Mouse (Mus musculus): ENCODE measurements around the gene Megf11. TPM values are rescaled to one million over a fixed set of nuclear protein-coding genes. Genes with fewer than 3 reads are reported as not detected.

Gene Megf11
- polyA plus RNA-seq, 2 experiments, result 0.80 to 1.0 TPM

DNA sequence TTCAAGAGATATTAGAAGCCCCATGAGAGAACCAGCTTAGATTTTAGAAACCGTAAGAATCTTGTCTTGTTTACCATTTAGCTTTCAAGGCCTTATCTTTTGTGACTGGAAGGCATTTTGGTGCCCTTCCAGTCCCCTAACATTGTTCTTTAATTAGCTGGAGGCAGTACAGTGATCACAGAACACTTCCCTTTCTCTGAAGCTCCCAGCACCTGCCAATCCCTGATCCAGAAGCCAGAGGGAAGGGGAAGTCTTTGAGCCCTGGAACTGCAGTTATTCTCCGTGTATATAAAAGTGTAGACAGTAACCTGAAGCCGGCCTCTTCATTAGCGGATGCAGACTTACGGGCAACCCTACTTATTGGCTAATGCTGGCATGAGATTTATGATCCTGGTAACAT, 35.9 kb upstream of the Megf11 start:
- Histone ChIP-seq H3K4me3 (replicated peaks; ENCODE audit: low read length) (no peak overlapping the region), H3K27ac (replicated peaks; ENCODE audit: low read depth, low read length) (no peak overlapping the region), H3K9ac (ENCODE audit: low read depth, low read length, severe bottlenecking) (no peak overlapping the region), H3K4me2 (replicated peaks; ENCODE audit: low read depth, low read length, severe bottlenecking) (no peak overlapping the region), H3K27me3 (ENCODE audit: control insufficient read depth, insufficient read depth, low read length) (no peaks in the 10 kb centered on the region), H3K36me3 (ENCODE audit: control insufficient read depth, insufficient read depth, low read length) (no peaks in the 10 kb centered on the region), H3K9me3 (ENCODE audit: control insufficient read depth, low read length) (no peaks in the 10 kb centered on the region), H3K4me1 (ENCODE audit: control insufficient read depth, insufficient read depth, low read length) (no peaks in the 10 kb centered on the region)
- ATAC-seq (ENCODE audit: low FRiP score, low read depth), result no peak
- 19% methylated on average over 5 of the region's 5 CpGs for WGBS
- DNase-seq (ENCODE audit: low spot score), result no peak
- no peak for TF ChIP-seq POLR2A (IDR thresholded peaks at IDR 0.05; ENCODE audit: borderline replicate concordance, extremely low read depth, insufficient read depth, insufficient read length)

DNA sequence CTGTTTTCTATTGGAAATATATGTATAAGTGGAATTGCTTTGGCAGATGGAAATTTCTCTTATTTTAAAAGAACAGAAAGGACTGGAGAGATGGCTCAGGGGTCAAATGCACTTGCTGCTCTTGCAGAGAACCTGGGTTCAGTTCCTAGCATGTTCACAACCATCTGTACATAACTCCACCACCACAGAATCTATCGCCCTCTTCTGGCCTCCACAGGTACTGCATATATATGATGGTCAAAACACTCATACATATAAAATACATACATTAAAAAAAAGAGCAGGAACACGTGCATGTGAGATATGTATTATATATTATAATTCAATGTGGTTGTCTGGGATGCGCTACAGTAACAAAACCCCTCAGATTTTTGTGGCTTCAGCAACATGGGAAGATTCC, 34.2 kb upstream of the Megf11 start:
- no peaks in the 10 kb centered on the region for H3K36me3 ChIP-seq (ENCODE audit: control insufficient read depth, insufficient read depth, low read length)
- no peak overlapping the region for H3K4me3 ChIP-seq (replicated peaks; ENCODE audit: low read length)
- no peaks in the 10 kb centered on the region for H3K4me1 ChIP-seq (ENCODE audit: control insufficient read depth, insufficient read depth, low read length)
- H3K4me2 ChIP-seq (replicated peaks; ENCODE audit: low read depth, low read length, severe bottlenecking), result no peak overlapping the region
- ATAC-seq (ENCODE audit: low FRiP score, low read depth) (no peak), DNase-seq (ENCODE audit: low spot score) (no peak)
- H3K27ac ChIP-seq (replicated peaks; ENCODE audit: low read depth, low read length), result no peak overlapping the region
- no peak overlapping the region for H3K9ac ChIP-seq (ENCODE audit: low read depth, low read length, severe bottlenecking)
- 40% methylated on average over 3 of the region's 3 CpGs for WGBS
- H3K9me3 ChIP-seq (ENCODE audit: control insufficient read depth, low read length), result no peaks in the 10 kb centered on the region
- TF ChIP-seq POLR2A (IDR thresholded peaks at IDR 0.05; ENCODE audit: borderline replicate concordance, extremely low read depth, insufficient read depth, insufficient read length), result no peak
- no peaks in the 10 kb centered on the region for H3K27me3 ChIP-seq (ENCODE audit: control insufficient read depth, insufficient read depth, low read length)

- WGBS, result 88% methylated on average over 7 of the region's 7 CpGs
Observed at GRCm38 (mm10) chr9:64355627-64356026, 29.8 kb upstream of the Megf11 start.

GRCm38 (mm10) chr9:64361231-64361950, 24.0 kb upstream of the Megf11 start:
- WGBS, result 89% methylated on average over 9 of the region's 9 CpGs
- no peak overlapping the region for H3K4me2 ChIP-seq (replicated peaks; ENCODE audit: low read depth, low read length, severe bottlenecking)
- no peak for DNase-seq (ENCODE audit: low spot score)
- no peak for TF ChIP-seq POLR2A (IDR thresholded peaks at IDR 0.05; ENCODE audit: borderline replicate concordance, extremely low read depth, insufficient read depth, insufficient read length)
- no peaks in the 10 kb centered on the region for H3K36me3 ChIP-seq (ENCODE audit: control insufficient read depth, insufficient read depth, low read length)
- no peaks in the 10 kb centered on the region for H3K9me3 ChIP-seq (ENCODE audit: control insufficient read depth, low read length)
- no peak overlapping the region for H3K9ac ChIP-seq (ENCODE audit: low read depth, low read length, severe bottlenecking)
- no peak overlapping the region for H3K27ac ChIP-seq (replicated peaks; ENCODE audit: low read depth, low read length)
- H3K4me1 ChIP-seq (ENCODE audit: control insufficient read depth, insufficient read depth, low read length), result no peaks in the 10 kb centered on the region
- no peak for ATAC-seq (ENCODE audit: low FRiP score, low read depth)
- no peak overlapping the region for H3K4me3 ChIP-seq (replicated peaks; ENCODE audit: low read length)
- H3K27me3 ChIP-seq (ENCODE audit: control insufficient read depth, insufficient read depth, low read length), result no peaks in the 10 kb centered on the region

More at GRCm38 (mm10) chr9:64355627-64356026, 29.8 kb upstream of the Megf11 start:
- H3K27me3 ChIP-seq (ENCODE audit: control insufficient read depth, insufficient read depth, low read length), result no peaks in the 10 kb centered on the region
- no peak overlapping the region for H3K27ac ChIP-seq (replicated peaks; ENCODE audit: low read depth, low read length)
- H3K4me2 ChIP-seq (replicated peaks; ENCODE audit: low read depth, low read length, severe bottlenecking), result no peak overlapping the region
- no peak overlapping the region for H3K4me3 ChIP-seq (replicated peaks; ENCODE audit: low read length)
- H3K9ac ChIP-seq (ENCODE audit: low read depth, low read length, severe bottlenecking), result no peak overlapping the region
- no peaks in the 10 kb centered on the region for H3K4me1 ChIP-seq (ENCODE audit: control insufficient read depth, insufficient read depth, low read length)
- no peak for ATAC-seq (ENCODE audit: low FRiP score, low read depth)
- H3K9me3 ChIP-seq (ENCODE audit: control insufficient read depth, low read length), result no peaks in the 10 kb centered on the region
- H3K36me3 ChIP-seq (ENCODE audit: control insufficient read depth, insufficient read depth, low read length), result no peaks in the 10 kb centered on the region
- no peak for TF ChIP-seq POLR2A (IDR thresholded peaks at IDR 0.05; ENCODE audit: borderline replicate concordance, extremely low read depth, insufficient read depth, insufficient read length)
- DNase-seq (ENCODE audit: low spot score), result no peak

DNA sequence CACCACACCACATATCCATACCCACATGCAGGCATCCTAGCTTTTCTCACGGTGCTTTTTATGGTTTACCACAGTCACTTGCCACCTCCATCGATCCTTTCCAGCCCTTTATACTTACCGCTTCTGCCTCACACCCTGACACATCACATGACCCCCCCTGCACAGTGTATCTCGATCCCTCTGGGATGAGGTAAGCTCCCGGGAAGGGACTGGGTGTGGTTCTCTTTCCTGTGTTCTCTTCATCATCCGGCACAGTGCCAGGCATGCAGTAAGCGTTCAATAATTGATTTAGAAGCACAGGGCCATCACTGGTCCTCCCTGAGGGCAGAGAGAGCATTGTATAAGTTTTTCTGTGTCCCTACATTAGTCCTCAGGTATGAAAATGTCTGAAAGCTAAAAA, 15.6 kb upstream of the Megf11 start:
- DNase-seq (ENCODE audit: low spot score), result no peak
- ATAC-seq (ENCODE audit: low FRiP score, low read depth), result no peak
- no peak overlapping the region for H3K9ac ChIP-seq (ENCODE audit: low read depth, low read length, severe bottlenecking)
- no peaks in the 10 kb centered on the region for H3K36me3 ChIP-seq (ENCODE audit: control insufficient read depth, insufficient read depth, low read length)
- 65% methylated on average over 7 of the region's 7 CpGs for WGBS
- no peak overlapping the region for H3K27ac ChIP-seq (replicated peaks; ENCODE audit: low read depth, low read length)
- H3K27me3 ChIP-seq (ENCODE audit: control insufficient read depth, insufficient read depth, low read length), result no peaks in the 10 kb centered on the region
- H3K4me3 ChIP-seq (replicated peaks; ENCODE audit: low read length), result no peak overlapping the region
- H3K4me2 ChIP-seq (replicated peaks; ENCODE audit: low read depth, low read length, severe bottlenecking), result no peak overlapping the region
- TF ChIP-seq POLR2A (IDR thresholded peaks at IDR 0.05; ENCODE audit: borderline replicate concordance, extremely low read depth, insufficient read depth, insufficient read length), result no peak
- no peaks in the 10 kb centered on the region for H3K4me1 ChIP-seq (ENCODE audit: control insufficient read depth, insufficient read depth, low read length)
- no peaks in the 10 kb centered on the region for H3K9me3 ChIP-seq (ENCODE audit: control insufficient read depth, low read length)
